Mouse (Mus musculus): Measurements from ENCODE around the gene Gpr161.

The Gpr161 gene

DNA sequence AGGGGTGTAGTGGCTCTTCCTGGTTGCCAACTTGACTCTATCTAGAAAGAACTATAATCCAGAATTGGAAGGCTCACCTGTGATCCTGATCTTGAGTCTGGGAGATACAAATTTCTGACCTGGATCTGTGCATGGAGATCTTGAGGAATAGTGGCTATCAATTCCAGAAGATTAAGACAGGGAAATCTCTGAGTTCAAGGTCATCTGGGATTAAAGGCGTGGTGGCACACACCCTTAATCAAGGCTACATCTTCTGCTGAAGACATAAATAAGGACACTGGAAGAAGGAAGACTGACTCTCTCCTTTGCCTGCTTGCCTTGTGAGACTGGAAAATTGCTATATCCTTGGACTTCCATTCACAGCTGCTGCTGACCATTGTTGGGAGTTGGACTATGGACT, at the start of gene Gpr161:
Gpr161 (plus strand) TSS at position 301 of the 400 bp plus-strand sequence.
- DNase-seq, result no peak

GRCm38 (mm10) chr1:165246587-165246986, 49.0 kb upstream of the Gpr161 start:
- DNase-seq, result no peak

DNA sequence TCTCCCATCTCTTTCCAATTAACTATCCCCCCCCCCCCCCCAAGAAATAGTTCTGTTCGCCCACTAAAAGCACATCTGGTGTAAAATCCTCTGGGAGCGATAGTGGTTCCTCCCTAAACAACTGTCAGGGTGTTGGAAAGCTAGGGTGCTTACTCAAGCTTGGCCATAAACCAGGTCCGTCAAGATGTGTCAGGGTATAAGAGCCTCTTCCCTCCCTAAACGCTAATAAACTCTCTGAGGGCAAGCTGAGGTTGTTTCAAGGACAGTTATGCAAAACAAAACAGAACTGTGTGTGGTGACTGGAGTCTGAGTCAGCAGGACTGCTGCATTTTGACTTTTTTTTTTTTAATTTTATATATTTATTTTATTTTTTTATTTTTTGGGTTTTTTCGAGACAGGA, 48.5 kb upstream of the Gpr161 start:
- no peak for DNase-seq

- DNase-seq, result no peak
These were observed 47.8 kb upstream of the Gpr161 start for GRCm38 (mm10) chr1:165247788-165248187.

- no peak for DNase-seq
These were observed 46.7 kb upstream of the Gpr161 start for GRCm38 (mm10) chr1:165248842-165249241.

- DNase-seq, result no peak
These were observed 45.0 kb upstream of the Gpr161 start for GRCm38 (mm10) chr1:165250546-165250945.

- peak; percentile 63 to 67 for DNase-seq
These were observed 43.4 kb upstream of the Gpr161 start for GRCm38 (mm10) chr1:165252027-165252671.

GRCm38 (mm10) chr1:165274946-165275345, 20.6 kb upstream of the Gpr161 start:
- DNase-seq, result no peak

- DNase-seq, result no peak
These were observed 14.8 kb upstream of the Gpr161 start for GRCm38 (mm10) chr1:165280741-165281140.

DNA sequence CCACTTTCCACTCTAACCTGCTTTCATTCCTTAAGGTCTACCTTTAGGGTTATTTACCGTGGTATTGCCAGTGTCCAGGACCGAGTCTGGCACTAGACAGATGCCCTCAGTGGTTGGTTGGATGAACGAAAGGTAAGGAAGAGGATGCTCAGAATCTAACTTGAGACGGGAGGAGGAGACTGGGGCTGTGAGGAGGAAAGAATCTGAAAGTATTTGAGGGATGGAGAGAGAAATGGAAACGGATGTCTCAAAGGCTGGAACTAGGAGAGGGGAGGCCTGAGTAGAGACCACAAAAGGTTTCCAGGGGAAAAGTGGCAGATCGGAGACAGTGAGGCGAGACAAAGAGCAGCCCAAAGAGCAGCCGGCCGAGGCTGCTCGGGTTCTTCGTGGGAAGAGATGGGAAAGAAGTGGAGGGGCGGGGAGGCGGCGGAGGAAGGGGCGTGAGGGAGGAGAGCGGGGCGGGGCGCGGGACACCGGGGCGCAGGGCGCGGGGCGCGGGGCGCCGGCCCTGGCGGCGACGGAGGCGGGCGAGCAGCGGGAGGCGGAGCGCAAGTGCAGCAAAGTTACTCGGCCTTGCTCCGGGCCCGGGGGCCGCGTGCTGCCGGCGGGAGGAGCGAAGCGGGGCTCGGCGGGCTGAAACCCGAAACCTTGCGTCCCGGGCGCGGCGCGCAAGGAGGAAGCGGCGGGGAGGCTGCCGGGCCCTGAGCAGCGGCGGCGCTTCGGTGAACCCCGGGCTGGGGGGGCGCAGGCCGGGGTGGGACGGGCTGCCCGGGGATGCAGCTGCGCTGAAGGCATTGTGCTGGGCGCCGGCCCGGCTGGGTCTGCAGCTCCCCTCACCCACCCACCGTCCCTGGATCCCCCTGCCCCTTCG, 14.0 kb upstream of the Gpr161 start:
- peak; percentile 32 to 35 for DNase-seq

DNA sequence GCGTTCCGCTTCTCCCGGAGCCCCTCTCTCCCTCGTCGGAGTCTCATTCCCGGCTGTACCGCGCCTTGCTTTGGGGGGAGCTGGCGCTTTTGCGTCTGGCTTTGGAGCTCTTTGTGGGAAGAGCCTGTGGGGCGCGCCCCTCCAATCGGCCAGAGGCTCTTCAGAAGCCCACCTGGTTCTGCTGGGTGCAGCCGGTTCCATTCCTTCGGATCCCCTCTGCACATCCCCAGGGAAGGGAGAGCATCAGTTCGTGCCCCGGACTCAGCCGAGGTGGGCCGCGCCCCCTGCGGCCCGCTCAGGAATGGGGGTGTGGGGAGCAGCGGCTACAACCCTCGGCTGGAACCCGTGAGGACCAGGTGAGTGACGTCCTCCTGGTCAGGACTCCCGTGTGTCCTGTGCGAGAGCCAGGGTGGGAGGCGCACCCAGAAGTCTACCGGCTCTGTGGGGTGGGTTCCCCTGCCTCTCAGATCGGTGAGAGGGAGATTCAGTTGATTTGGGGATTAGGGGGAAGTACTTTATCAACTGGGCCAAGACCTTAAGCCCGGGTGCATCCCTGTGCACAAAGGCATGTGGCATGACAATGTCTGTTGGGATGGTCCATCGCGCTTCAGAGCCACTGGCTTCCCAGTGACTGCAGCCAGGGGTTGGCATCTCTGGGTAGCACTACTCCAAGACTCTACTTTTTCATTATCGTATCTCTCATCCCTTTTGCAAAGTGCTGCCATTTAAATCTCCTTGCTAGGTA, 13.2 kb upstream of the Gpr161 start:
- peak in 1 of 2 experiments; percentile 9 for DNase-seq

DNA sequence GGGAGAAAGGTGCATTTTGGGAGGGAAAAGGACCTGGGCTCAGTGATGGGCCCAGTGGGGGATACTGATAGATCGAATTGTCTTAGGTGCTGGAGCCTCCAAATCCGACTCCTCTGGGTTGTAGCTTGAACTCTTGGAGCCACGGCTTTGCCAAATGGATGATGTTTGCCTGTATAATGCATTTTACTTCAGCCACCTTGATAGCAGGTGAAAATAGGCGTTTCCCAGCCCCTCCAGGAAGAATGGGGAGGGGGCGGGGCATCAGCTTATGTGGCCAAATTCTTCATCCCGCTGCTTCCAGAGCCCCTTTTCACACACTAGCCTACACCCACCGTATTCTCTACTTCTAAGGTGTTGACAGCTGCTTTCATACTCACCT, 12.6 kb upstream of the Gpr161 start:
- DNase-seq, result no peak

GRCm38 (mm10) chr1:165284096-165284495, 11.5 kb upstream of the Gpr161 start:
- no peak for DNase-seq

- DNase-seq, result no peak
These were observed 7.4 kb upstream of the Gpr161 start for GRCm38 (mm10) chr1:165288165-165288564.

GRCm38 (mm10) chr1:165289831-165290230, 5.8 kb upstream of the Gpr161 start:
- peak; percentile 23 to 50 for DNase-seq

DNA sequence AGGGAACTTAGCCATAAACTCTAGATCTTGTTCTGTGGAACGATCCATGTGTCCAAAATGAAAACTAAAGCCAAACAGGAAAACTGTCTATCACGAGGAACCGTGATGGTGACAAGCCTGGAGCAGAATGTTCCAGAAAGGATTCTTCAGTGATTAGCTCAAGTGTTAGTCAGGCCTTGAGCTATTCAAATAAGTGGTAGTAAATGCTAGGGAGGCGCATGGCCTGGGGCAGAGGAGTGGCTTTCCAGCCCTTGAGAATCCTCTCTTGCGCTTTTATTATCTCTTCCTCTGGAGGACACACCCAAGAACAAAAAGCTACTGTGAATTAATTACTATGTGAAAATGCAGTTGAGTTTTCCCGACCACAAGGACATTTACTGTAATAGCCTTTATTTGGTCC, 4.0 kb upstream of the Gpr161 start:
- DNase-seq, result no peak

- no peak for DNase-seq
These were observed 5.5 kb downstream of the Gpr161 start for GRCm38 (mm10) chr1:165301108-165301507.

DNA sequence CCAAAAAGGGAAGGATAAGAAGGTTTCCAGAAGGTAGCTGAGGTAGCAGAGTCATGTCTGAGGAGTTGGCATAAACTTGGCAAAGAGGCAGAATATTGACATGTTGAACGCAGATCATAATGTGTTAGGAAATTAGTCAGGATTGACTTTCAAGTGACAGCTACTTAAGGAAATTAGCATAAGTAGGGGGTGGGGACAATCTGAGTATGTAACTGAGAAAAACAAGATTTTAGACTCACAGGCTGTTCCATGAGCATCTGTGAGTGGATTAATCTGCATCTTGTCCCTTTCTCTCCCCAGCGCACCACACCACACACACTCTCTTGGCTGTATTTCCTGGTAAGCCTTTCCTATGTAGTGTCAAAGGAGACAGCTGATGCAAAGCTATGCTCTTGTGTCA, 6.0 kb downstream of the Gpr161 start:
- no peak for DNase-seq

GRCm38 (mm10) chr1:165302455-165303208, 7.0 kb downstream of the Gpr161 start:
- DNase-seq, result no peak

GRCm38 (mm10) chr1:165303209-165303608, 7.6 kb downstream of the Gpr161 start:
- DNase-seq, result no peak

DNA sequence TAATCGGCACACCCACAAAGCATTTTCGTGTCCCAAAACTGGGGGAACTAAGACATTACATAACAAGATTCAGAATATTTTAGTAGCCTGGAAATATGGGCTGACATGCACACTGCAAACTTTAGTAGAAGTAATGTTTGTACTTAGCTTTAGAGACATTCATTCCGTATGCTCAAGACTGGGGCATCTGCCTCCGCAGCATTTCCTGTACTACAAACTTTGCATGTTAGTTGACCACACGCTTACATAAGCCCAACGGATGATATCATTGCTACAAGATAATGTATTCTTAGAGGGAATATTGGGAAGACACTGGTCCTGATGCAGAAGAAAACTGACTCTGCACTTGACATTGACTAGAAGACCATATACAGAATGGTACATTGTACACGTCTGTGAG, 8.8 kb downstream of the Gpr161 start:
- DNase-seq, result no peak

- DNase-seq, result no peak
These were observed 12.6 kb downstream of the Gpr161 start for GRCm38 (mm10) chr1:165308180-165308579.

DNA sequence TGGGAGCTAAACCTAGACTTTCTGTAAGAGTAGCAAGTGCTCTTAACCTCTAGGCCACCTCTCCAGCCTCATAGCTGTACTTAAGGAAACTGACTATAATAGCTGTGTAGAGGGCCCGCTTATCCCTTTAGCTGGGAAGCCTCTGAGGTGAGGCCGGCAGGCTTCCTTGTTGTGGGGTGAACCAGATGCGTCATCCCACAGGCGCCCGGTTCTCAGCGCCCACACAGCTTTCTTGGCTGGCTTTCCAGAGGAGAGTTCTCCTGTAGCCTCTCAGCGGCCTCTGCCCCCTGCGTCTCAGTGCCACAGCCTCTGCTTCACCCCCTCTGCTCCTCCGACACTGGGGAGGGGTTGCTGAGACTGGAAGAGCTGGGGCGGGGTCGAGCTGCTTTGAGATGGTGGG, 20.8 kb downstream of the Gpr161 start:
- DNase-seq, result no peak

All from B cell, adult 2 months (primary cell).